Mouse (Mus musculus): Measurements from ENCODE around the gene Psmg1. TPM values are rescaled to one million over a fixed set of nuclear protein-coding genes. Genes with fewer than 3 reads are reported as not detected.
A peak's percentile ranks its signal among the peaks of the same experiment; 100 is the strongest.
"Not testable (repeated sequence)": the region's sequence is repeated elsewhere in the genome, so short reads cannot be mapped to it uniquely, and the experiment has no call there.

Gene Psmg1
- polyA plus RNA-seq, 1 experiment from 2014 or later: 109 TPM

DNA sequence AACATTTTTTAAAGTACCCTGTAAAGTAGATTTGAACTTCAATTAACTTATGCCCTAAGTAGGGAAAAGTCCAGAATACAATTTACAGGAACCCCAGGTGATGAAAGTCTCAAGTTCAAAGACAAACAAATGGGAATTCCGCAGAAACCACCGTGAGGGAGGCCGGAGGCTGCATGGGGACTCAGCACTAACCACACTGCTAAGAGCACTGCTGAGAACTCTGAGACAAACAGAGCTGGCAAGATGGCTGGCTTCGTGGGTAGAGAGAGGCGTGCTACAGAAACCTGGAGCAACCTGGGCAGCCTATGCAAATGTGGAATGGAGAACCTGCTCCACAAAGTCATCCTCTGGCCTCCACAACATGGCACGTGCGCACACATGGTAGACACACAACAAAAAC, 5.4 kb upstream of the Psmg1 start:
- 89% methylated on average over 7 of the region's 7 CpGs for WGBS
- no peak overlapping the region for H3K27ac ChIP-seq
- H3K4me1 ChIP-seq (replicated peaks): peaks cover 6% of the 10 kb centered on the region
- no peaks in the 10 kb centered on the region for H3K9me3 ChIP-seq
- no peak overlapping the region for H3K4me3 ChIP-seq (replicated peaks)
- peaks cover 61% of the 10 kb centered on the region for H3K36me3 ChIP-seq
- no peak for ATAC-seq (ENCODE audit: insufficient number of reproducible peaks, insufficient read depth, low FRiP score, low TSS enrichment, low read depth)
- H3K27me3 ChIP-seq: no peaks in the 10 kb centered on the region
- H3K9ac ChIP-seq (replicated peaks): no peak overlapping the region
- H3K4me2 ChIP-seq: no peak overlapping the region

GRCm38 (mm10) chr16:95994576-95994975, 3.8 kb upstream of the Psmg1 start:
- not testable (repeated sequence) for H3K4me3 ChIP-seq (replicated peaks); H3K9ac ChIP-seq (replicated peaks); H3K9me3 ChIP-seq; H3K27me3 ChIP-seq; H3K4me2 ChIP-seq; H3K27ac ChIP-seq; ATAC-seq (ENCODE audit: insufficient number of reproducible peaks, insufficient read depth, low FRiP score, low TSS enrichment, low read depth)
- Histone ChIP-seq H3K4me1 (replicated peaks) (peaks cover 12% of the 10 kb centered on the region), H3K36me3 (peaks cover 48% of the 10 kb centered on the region)
- WGBS: 90% methylated on average over 4 of the region's 4 CpGs

DNA sequence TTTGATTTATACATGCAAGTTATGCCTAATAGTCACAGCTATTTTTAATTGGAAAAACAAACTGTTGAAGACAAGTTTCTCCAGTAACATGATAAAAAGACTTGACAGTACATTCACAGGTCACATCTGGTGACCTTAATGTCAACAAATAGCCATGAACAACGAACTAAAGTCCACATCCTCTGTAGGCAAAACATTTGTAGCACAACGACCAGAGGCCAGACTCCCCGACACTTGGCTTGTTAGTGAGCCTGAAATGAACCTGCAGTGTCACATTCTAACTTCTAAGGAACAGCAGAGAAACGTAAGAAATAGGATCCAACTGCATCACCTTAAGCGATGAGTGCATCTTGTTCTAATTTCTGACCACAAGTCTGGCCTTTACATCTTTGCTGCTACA, 1.8 kb upstream of the Psmg1 start:
- H3K4me2 ChIP-seq: no peak overlapping the region
- H3K9me3 ChIP-seq: no peaks in the 10 kb centered on the region
- no peak for ATAC-seq (ENCODE audit: insufficient number of reproducible peaks, insufficient read depth, low FRiP score, low TSS enrichment, low read depth)
- WGBS: 53% methylated on average over 5 of the region's 5 CpGs
- H3K36me3 ChIP-seq: peaks cover 46% of the 10 kb centered on the region
- H3K27me3 ChIP-seq: no peaks in the 10 kb centered on the region
- peaks cover 18% of the 10 kb centered on the region for H3K4me1 ChIP-seq (replicated peaks)
- H3K9ac ChIP-seq (replicated peaks): no peak overlapping the region
- H3K4me3 ChIP-seq (replicated peaks): no peak overlapping the region
- no peak overlapping the region for H3K27ac ChIP-seq

GRCm38 (mm10) chr16:95991122-95991900, 551 bp upstream of the Psmg1 start:
- WGBS: 6% methylated on average over 10 of the region's 10 CpGs
- H3K4me2 ChIP-seq: peak overlapping the region; percentile 69
- no peaks in the 10 kb centered on the region for H3K9me3 ChIP-seq
- no peak for ATAC-seq (ENCODE audit: insufficient number of reproducible peaks, insufficient read depth, low FRiP score, low TSS enrichment, low read depth)
- H3K27ac ChIP-seq: peak overlapping the region; percentile 90
- H3K4me3 ChIP-seq (replicated peaks): peak overlapping the region; percentile 78
- peak overlapping the region; percentile 81 for H3K9ac ChIP-seq (replicated peaks)
- peaks cover 42% of the 10 kb centered on the region for H3K36me3 ChIP-seq
- H3K27me3 ChIP-seq: no peaks in the 10 kb centered on the region
- H3K4me1 ChIP-seq (replicated peaks): peaks cover 18% of the 10 kb centered on the region

- peaks cover 8% of the 10 kb centered on the region for H3K4me1 ChIP-seq (replicated peaks)
- H3K9me3 ChIP-seq: no peaks in the 10 kb centered on the region
- WGBS: 83% methylated on average over 5 of the region's 5 CpGs
- 0 out of 2 replicates have a peak overlapping the region, but pooled peaks have one; percentile 7 for H3K27ac ChIP-seq
- no peaks in the 10 kb centered on the region for H3K27me3 ChIP-seq
- H3K9ac ChIP-seq (replicated peaks): no peak overlapping the region
- H3K36me3 ChIP-seq: peaks cover 67% of the 10 kb centered on the region
- no peak overlapping the region for H3K4me2 ChIP-seq
- H3K4me3 ChIP-seq (replicated peaks): no peak overlapping the region
- no peak for ATAC-seq (ENCODE audit: insufficient number of reproducible peaks, insufficient read depth, low FRiP score, low TSS enrichment, low read depth)
Observed at GRCm38 (mm10) chr16:95984911-95985310, 5.8 kb downstream of the Psmg1 start.

GRCm38 (mm10) chr16:95983601-95984000, 7.2 kb downstream of the Psmg1 start:
- no peak for ATAC-seq (ENCODE audit: insufficient number of reproducible peaks, insufficient read depth, low FRiP score, low TSS enrichment, low read depth)

DNA sequence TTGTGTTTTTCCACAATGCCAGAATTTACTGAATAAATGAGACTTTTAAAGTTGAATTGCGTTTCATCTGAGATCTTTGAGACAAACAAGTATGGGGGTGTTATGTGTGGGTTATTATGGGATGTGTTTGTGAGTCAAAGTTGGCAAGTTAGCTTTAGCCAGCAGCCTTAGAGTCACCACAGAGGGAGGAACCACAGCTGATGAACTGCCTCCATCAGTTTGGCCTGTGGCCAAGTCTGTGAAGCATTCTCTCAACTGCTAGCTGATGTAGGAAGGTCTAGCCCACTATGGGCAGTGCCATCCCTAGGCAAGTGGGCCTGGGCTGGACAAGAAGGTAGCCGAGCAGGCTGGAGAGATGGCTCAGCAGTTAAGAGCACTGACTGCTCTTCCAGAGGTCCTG, 19.9 kb downstream of the Psmg1 start:
- no peaks in the 10 kb centered on the region for H3K9me3 ChIP-seq
- 86% methylated on average over 2 of the region's 2 CpGs for WGBS
- no peak for ATAC-seq (ENCODE audit: insufficient number of reproducible peaks, insufficient read depth, low FRiP score, low TSS enrichment, low read depth)
- no peaks in the 10 kb centered on the region; the same call in 1 of the 2 replicates for H3K4me1 ChIP-seq (replicated peaks)
- no peaks in the 10 kb centered on the region for H3K36me3 ChIP-seq
- H3K27me3 ChIP-seq: no peaks in the 10 kb centered on the region
- H3K4me2 ChIP-seq: no peak overlapping the region
- H3K27ac ChIP-seq: no peak overlapping the region
- no peak overlapping the region for H3K9ac ChIP-seq (replicated peaks)
- no peak overlapping the region for H3K4me3 ChIP-seq (replicated peaks)

More at GRCm38 (mm10) chr16:95983601-95984000, 7.2 kb downstream of the Psmg1 start:
- H3K9ac ChIP-seq (replicated peaks): no peak overlapping the region
- H3K27me3 ChIP-seq: no peaks in the 10 kb centered on the region
- H3K9me3 ChIP-seq: no peaks in the 10 kb centered on the region
- H3K4me2 ChIP-seq: no peak overlapping the region
- H3K4me1 ChIP-seq (replicated peaks): no peaks in the 10 kb centered on the region
- peaks cover 72% of the 10 kb centered on the region for H3K36me3 ChIP-seq
- WGBS: 81% methylated on average over 7 of the region's 7 CpGs
- H3K4me3 ChIP-seq (replicated peaks): no peak overlapping the region
- H3K27ac ChIP-seq: no peak overlapping the region

- no peak for ATAC-seq (ENCODE audit: insufficient number of reproducible peaks, insufficient read depth, low FRiP score, low TSS enrichment, low read depth)
- Histone ChIP-seq H3K9ac (replicated peaks) (no peak overlapping the region), H3K9me3 (no peaks in the 10 kb centered on the region), H3K27ac (no peak overlapping the region), H3K36me3 (no peaks in the 10 kb centered on the region), H3K4me2 (no peak overlapping the region), H3K4me3 (replicated peaks) (no peak overlapping the region), H3K27me3 (no peaks in the 10 kb centered on the region), H3K4me1 (replicated peaks) (peaks cover 10% of the 10 kb centered on the region)
- WGBS: 84% methylated on average over 11 of the region's 11 CpGs
Observed at GRCm38 (mm10) chr16:95967455-95967854, 23.3 kb downstream of the Psmg1 start.

DNA sequence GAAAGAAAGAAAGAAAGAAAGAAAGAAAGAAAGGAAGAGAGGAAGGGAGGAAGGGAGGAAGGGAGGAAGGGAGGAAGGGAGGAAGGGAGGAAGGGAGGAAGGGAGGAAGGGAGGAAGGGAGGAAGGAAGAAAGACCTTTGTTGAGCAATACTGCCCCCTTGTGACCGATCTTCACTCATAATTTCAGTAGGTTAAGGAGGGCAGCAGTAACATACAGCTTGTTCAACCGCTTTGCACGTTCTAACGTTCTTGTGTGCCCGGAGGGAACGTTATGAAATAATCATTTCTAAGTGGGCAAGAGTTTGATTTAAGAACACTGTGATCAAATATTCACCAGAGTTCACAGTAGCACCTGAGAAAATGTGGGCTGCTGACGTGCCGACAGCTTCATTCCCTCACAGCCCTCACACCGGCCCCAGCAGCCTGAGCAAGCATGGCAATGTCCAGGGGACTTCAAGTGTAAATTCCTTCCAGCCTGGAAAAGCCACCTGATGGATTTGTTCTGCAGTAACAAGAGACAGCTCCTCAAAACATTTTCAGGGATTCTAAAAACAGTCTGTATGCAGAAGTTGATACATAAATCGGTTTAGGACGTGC, 26.2 kb downstream of the Psmg1 start:
- Histone ChIP-seq H3K4me2 (no peak overlapping the region; the same call in 1 of the 2 replicates), H3K4me1 (replicated peaks) (peaks cover 13% of the 10 kb centered on the region), H3K9me3 (no peaks in the 10 kb centered on the region), H3K27ac (no peak overlapping the region), H3K9ac (replicated peaks) (no peak overlapping the region), H3K36me3 (no peaks in the 10 kb centered on the region), H3K27me3 (0 out of 2 replicates have a peak, but pooled peaks cover 4% of the 10 kb centered on the region), H3K4me3 (replicated peaks) (no peak overlapping the region)
- WGBS: 41% methylated on average over 11 of the region's 11 CpGs
- no peak for ATAC-seq (ENCODE audit: insufficient number of reproducible peaks, insufficient read depth, low FRiP score, low TSS enrichment, low read depth)

DNA sequence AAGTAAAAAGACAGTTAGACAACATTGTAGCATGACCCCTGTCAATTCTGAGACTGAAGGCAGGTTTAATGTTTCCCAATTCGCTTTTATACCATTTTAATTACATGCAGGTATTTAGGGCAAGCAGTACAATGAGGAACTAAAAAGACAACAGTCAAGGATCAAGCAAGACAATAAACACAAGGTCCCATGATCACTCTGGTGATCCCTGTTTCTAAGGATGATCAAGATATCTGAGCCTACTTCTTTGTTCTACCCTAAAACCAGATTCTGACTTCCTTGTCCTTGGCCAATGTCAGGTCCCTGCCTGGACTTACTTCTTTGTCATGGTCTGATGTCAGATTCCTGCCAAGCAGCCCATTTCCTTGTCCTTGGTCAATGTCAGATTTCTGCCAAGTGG, 29.3 kb downstream of the Psmg1 start:
- H3K4me3 ChIP-seq (replicated peaks); H3K36me3 ChIP-seq; H3K27me3 ChIP-seq; H3K9ac ChIP-seq (replicated peaks); H3K9me3 ChIP-seq; ATAC-seq (ENCODE audit: insufficient number of reproducible peaks, insufficient read depth, low FRiP score, low TSS enrichment, low read depth); H3K27ac ChIP-seq; H3K4me2 ChIP-seq: not testable (repeated sequence)
- peaks cover 13% of the 10 kb centered on the region for H3K4me1 ChIP-seq (replicated peaks)
- WGBS: 73% methylated on average over 1 of the region's 1 CpGs

GRCm38 (mm10) chr16:95960689-95961088, 30.1 kb downstream of the Psmg1 start:
- not testable (repeated sequence) for H3K4me3 ChIP-seq (replicated peaks)

More at GRCm38 (mm10) chr16:95960689-95961088, 30.1 kb downstream of the Psmg1 start:
- H3K4me1 ChIP-seq (replicated peaks): peaks cover 13% of the 10 kb centered on the region
- not testable (repeated sequence) for H3K27me3 ChIP-seq; H3K36me3 ChIP-seq; H3K4me2 ChIP-seq; ATAC-seq (ENCODE audit: insufficient number of reproducible peaks, insufficient read depth, low FRiP score, low TSS enrichment, low read depth); H3K9me3 ChIP-seq; H3K9ac ChIP-seq (replicated peaks); H3K27ac ChIP-seq
- 94% methylated on average over 2 of the region's 2 CpGs for WGBS

Data from limb, embryonic 12.5 days (tissue).